Mouse (Mus musculus) small intestine, adult 2 months (tissue): ENCODE data around the gene Cpvl.

Experiments used
- CTCF ChIP-seq: fragments of 200-500 bp; IDR thresholded peaks from 2 replicates; pipeline ENCODE4 v1.5.1; 2012; ENCODE audit warnings: low read depth, mild to moderate bottlenecking, control low read depth, inconsistent platforms, low read length, moderate library complexity, mixed read lengths; ENCODE audit not compliant: insufficient replicate concordance, insufficient read length; ENCODE audit errors: extremely low read depth
- POLR2A ChIP-seq: fragments of 200-500 bp; IDR thresholded peaks from 2 replicates; pipeline ENCODE4 v1.6.1; 2012; ENCODE audit warnings: low read depth, mild to moderate bottlenecking, control low read depth, inconsistent platforms, low read length, moderate library complexity

- TF ChIP-seq CTCF (no peak), POLR2A (no peak)
Observed at GRCm38 (mm10) chr6:53915347-53915746, 63.1 kb downstream of the Cpvl start.
